Mouse (Mus musculus) midbrain, postnatal 0 days (tissue): ENCODE data around the gene Vcpkmt. TPM values are rescaled to one million over a fixed set of nuclear protein-coding genes. Genes with fewer than 3 reads are reported as not detected.
"Not testable (repeated sequence)": the region's sequence is repeated elsewhere in the genome, so short reads cannot be mapped to it uniquely, and the experiment has no call there.

Source experiments
- ATAC-seq: fragments of 200-750 bp; cut with Nextera tagmentation; 2 replicates; pipeline ENCODE4 v1.8.0; 2017; ENCODE audit warnings: moderate number of reproducible peaks, mild to moderate bottlenecking, moderate TSS enrichment, moderate library complexity; ENCODE audit not compliant: low FRiP score
- DNase-seq: peaks from one replicate; pipeline ENCODE4 v3.0.0-alpha.2; 2015; ENCODE audit warnings: low spot score
- H3K27ac ChIP-seq: fragments of 300-500 bp; sonication (generic); 2 replicates; pipeline ENCODE4 v1.5.1; 2014; ENCODE audit warnings: low read depth, mild to moderate bottlenecking, low read length, mixed read lengths
- H3K27me3 ChIP-seq: fragments of 300-500 bp; sonication (generic); 2 replicates; pipeline ENCODE4 v1.6.1; 2014; ENCODE audit warnings: low read length, control low read depth, mixed read lengths; ENCODE audit not compliant: insufficient read depth
- H3K36me3 ChIP-seq: fragments of 300-500 bp; sonication (generic); 2 replicates; pipeline ENCODE4 v1.6.1; 2014; ENCODE audit warnings: low read length, control low read depth, mixed read lengths; ENCODE audit not compliant: insufficient read depth
- H3K4me1 ChIP-seq: fragments of 300-500 bp; sonication (generic); 2 replicates; pipeline ENCODE4 v1.6.1; 2014; ENCODE audit warnings: mild to moderate bottlenecking, control low read depth, antibody characterized with exemption, low read length, mixed read lengths; ENCODE audit not compliant: insufficient read depth
- H3K4me2 ChIP-seq: fragments of 300-500 bp; sonication (generic); 2 replicates; pipeline ENCODE4 v1.6.1; 2014; ENCODE audit warnings: low read depth, mild to moderate bottlenecking, low read length, mixed read lengths; ENCODE audit not compliant: poor library complexity, severe bottlenecking
- H3K4me3 ChIP-seq: fragments of 300-500 bp; sonication (generic); 2 replicates; pipeline ENCODE4 v1.5.1; 2014; ENCODE audit warnings: low read depth, mild to moderate bottlenecking, low read length, moderate library complexity
- H3K9ac ChIP-seq: fragments of 300-500 bp; sonication (generic); replicated peaks from 2 replicates; pipeline ENCODE4 v1.6.1; 2014; ENCODE audit warnings: mild to moderate bottlenecking, low read length, moderate library complexity, mixed read lengths; ENCODE audit not compliant: poor library complexity, severe bottlenecking
- H3K9me3 ChIP-seq: fragments of 300-500 bp; sonication (generic); 2 replicates; pipeline ENCODE4 v1.6.1; 2016; ENCODE audit warnings: low read length, control low read depth
- CTCF ChIP-seq: IDR thresholded peaks from 2 replicates; pipeline ENCODE4 v1.5.1; 2016; ENCODE audit warnings: antibody characterized with exemption, mild to moderate bottlenecking
- WGBS: fragments of 180-500 bp; shearing (Covaris S2); extraction: QIAGEN DNeasy Blood & Tissue Kit; methylation state at CpG from one replicate; pipeline ENCODE4 v1.1.7; 2014; 5-methylcytosine and 5-hydroxymethylcytosine counted together
- polyA plus RNA-seq: library from polyadenylated mRNA; unstranded; fragments of >200 nt; fragmentation: Nextera tagmentation; extraction: Ambion mirVana; gene quantifications from 2 replicates; pipeline ENCODE4 v1.2.1, GENCODE M21; 2015
- total RNA-seq: library from RNA; depleted of rRNA; stranded (reverse); fragments of >200 nt; gene quantifications from 2 replicates; pipeline ENCODE4 v1.2.3, GENCODE M21; 2014; rRNA removed

Gene Vcpkmt
- total RNA-seq (7.5 and 9.4 TPM in 2 replicates), polyA plus RNA-seq (32.2 and 32.5 TPM in 2 replicates)

DNA sequence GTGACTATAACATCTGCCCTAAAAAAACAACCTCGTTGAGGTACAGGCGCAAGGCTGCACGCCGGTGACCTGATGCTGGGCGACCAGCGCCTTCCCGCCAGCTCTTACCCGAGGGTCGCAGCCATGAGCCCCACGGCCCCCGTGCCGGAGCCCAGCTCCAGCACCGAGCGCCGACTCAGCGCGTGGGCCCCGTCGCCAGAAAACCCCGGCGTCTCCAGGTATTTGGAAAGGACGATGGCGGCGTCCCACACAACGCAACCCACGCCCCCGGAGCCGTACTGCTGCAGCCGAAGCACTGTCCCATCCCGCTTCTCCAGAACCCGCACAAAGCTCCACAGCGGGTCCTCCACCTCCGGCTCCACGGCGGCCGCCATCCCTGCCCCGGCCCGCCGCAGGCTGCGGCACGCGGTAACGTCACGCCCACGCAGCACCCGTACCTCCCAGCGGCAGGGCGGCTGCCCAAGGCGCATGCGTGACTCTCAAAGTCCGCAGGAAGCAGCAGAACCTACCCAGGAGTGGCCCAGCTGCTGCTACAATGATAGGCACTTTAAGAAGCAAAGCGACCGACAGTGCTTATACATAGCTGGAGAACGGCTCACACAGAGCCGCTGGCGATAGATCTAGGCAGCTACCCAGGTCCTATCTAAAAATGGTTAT lies at the start of gene Vcpkmt:
Gene Vcpkmt, minus strand, starts transcription at position 416 of the 657 bp plus-strand sequence.
- TF ChIP-seq CTCF: no peak
- Histone ChIP-seq H3K27me3 (no peaks in the 10 kb centered on the region), H3K27ac (peak within 1 kb of the TSS; percentile 78), H3K9ac (peak within 1 kb of the TSS; percentile 71), H3K4me3 (peak within 1 kb of the TSS; percentile 85), H3K9me3 (no peaks in the 10 kb centered on the region), H3K4me1 (no peaks in the 10 kb centered on the region), H3K4me2 (peak within 1 kb of the TSS; percentile 61), H3K36me3 (peaks cover 34% of the 10 kb centered on the region)
- ATAC-seq (peak; percentile 92), DNase-seq (peak; percentile 93)
- WGBS: under 1% methylated on average over 56 of the region's 56 CpGs

DNA sequence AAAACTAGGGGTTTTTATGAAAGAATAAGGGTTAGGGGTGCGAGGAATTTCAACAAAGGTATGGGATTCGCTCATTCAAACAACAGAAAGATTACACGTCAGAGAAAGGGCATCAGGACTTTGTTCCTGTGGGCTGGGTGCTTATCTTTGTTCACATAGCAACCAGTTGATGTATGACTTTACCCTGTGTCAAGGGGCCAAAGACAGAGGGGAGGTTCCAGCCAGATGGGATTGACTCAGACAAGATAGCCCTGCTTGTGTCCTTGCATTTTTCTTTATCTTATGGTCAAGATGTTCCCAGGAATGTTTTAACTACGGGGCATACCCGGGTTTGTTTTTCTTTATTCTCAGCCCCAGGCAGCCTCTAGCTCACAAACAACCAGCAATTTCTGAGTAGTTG lies 35.8 kb upstream of the Vcpkmt start:
- H3K36me3 ChIP-seq: peaks cover 17% of the 10 kb centered on the region
- H3K9ac ChIP-seq, DNase-seq, H3K27ac ChIP-seq, H3K4me3 ChIP-seq, ATAC-seq, H3K9me3 ChIP-seq, H3K4me1 ChIP-seq, H3K4me2 ChIP-seq, H3K27me3 ChIP-seq: not testable (repeated sequence)
- WGBS: 93% methylated on average over 5 of the region's 5 CpGs

GRCm38 (mm10) chr12:69604367-69604766 lies 21.5 kb upstream of the Vcpkmt start:
- Histone ChIP-seq H3K4me2 (no peak overlapping the region), H3K4me1 (no peaks in the 10 kb centered on the region), H3K27ac (no peak overlapping the region), H3K27me3 (no peaks in the 10 kb centered on the region), H3K4me3 (no peak overlapping the region), H3K9me3 (no peaks in the 10 kb centered on the region), H3K36me3 (peaks cover 4% of the 10 kb centered on the region; the same call in 1 of the 2 replicates), H3K9ac (no peak overlapping the region)
- DNase-seq (no peak), ATAC-seq (no peak)
- WGBS: 98% methylated on average over 2 of the region's 2 CpGs
- no peak for TF ChIP-seq CTCF

DNA sequence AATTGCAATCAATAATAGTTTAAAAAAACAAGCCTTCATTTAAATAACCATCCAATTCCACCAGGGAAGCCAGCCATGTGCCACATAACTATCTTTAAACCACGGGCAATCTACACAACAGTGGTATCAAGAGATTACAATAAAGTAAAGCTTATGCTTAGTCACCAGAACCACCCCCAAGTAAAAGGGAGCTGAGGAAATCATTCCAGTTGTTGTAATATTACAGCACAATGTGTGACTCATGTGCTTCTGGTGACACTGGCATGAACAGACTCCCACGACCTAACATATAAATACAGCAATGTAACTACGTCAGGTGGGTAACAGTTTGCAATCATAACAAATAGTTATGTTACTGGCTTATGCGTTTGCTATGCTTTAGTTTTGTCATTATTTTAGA lies 14.6 kb upstream of the Vcpkmt start:
- DNase-seq (no peak), ATAC-seq (no peak)
- Histone ChIP-seq H3K36me3 (peaks cover 9% of the 10 kb centered on the region), H3K27me3 (no peaks in the 10 kb centered on the region), H3K4me3 (no peak overlapping the region), H3K9me3 (no peaks in the 10 kb centered on the region), H3K27ac (no peak overlapping the region), H3K4me2 (no peak overlapping the region), H3K9ac (no peak overlapping the region), H3K4me1 (no peaks in the 10 kb centered on the region)
- WGBS: 90% methylated on average over 4 of the region's 4 CpGs
- no peak for TF ChIP-seq CTCF

DNA sequence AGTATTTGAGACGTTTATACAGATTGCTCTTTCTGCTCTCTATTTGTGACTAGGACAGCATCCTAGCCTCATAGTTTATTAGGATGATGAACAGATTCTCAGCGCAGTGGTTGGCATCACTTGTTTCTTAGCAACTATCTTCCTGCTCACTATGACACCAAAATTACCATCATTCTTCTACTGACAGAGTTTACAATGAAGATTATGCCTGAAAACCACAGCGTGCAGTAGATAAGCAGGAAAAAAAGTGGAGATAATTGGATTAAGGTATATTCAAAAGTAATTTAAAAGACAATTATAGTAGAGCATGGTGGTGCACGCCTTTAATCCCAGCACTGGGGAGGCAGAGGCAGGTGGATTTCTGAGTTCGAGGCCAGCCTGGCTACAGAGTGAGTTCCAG lies 10.3 kb upstream of the Vcpkmt start:
- Histone ChIP-seq H3K36me3 (peaks cover 20% of the 10 kb centered on the region), H3K4me2 (no peak overlapping the region), H3K27ac (no peak overlapping the region), H3K4me3 (no peak overlapping the region), H3K27me3 (no peaks in the 10 kb centered on the region), H3K4me1 (no peaks in the 10 kb centered on the region), H3K9me3 (no peaks in the 10 kb centered on the region), H3K9ac (no peak overlapping the region)
- WGBS: 74% methylated on average over 5 of the region's 5 CpGs
- ATAC-seq (no peak), DNase-seq (no peak)
- no peak for TF ChIP-seq CTCF

- TF ChIP-seq CTCF: no peak
- peak; percentile 17; the same call in 1 of the 2 replicates for ATAC-seq
- H3K36me3 ChIP-seq: peaks cover 29% of the 10 kb centered on the region
Observed at GRCm38 (mm10) chr12:69583270-69583629, 422 bp upstream of the Vcpkmt start.

More at GRCm38 (mm10) chr12:69583270-69583629, 422 bp upstream of the Vcpkmt start:
- DNase-seq: no peak
- Histone ChIP-seq H3K4me2 (peak overlapping the region; percentile 61), H3K27me3 (no peaks in the 10 kb centered on the region), H3K9ac (peak overlapping the region; percentile 71; the same call in 1 of the 2 replicates), H3K9me3 (no peaks in the 10 kb centered on the region), H3K4me1 (no peaks in the 10 kb centered on the region), H3K27ac (peak overlapping the region; percentile 78; the same call in 1 of the 2 replicates), H3K4me3 (peak overlapping the region; percentile 85)
- 39% methylated on average over 5 of the region's 5 CpGs for WGBS
